Mouse (Mus musculus) small intestine, adult 10 weeks (tissue): Measurements from ENCODE around the gene Iqsec3. TPM values are rescaled to one million over a fixed set of nuclear protein-coding genes. Genes with fewer than 3 reads are reported as not detected.

Experiments
- polyA plus RNA-seq: library from polyadenylated mRNA; stranded (reverse); fragments of 350-450 nt; fragmentation: Illumina TruSeq; extraction: RNeasy Lipid Tissue Mini Kit (QIAGEN cat#74804); gene quantifications from one replicate; pipeline ENCODE4 v1.2.3, GENCODE M21; 2014; ENCODE audit warnings: low replicate concordance

Iqsec3 gene
- 0.07 TPM for polyA plus RNA-seq

GRCm38 (mm10) chr6:121473093-121473821 is at the start of gene Iqsec3:
Gene Iqsec3 (minus strand): TSS chr6:121473678.

GRCm38 (mm10) chr6:121343026-121343770 is 130.3 kb downstream of the Iqsec3 start, which contains the start of gene Slc6a12:
Gene Slc6a12 (plus strand): TSS chr6:121343076.

Other genes starting within 250 kb of the Iqsec3 start
- gene Usp18, start 227.8 kb downstream of the Iqsec3 start, polyA plus RNA-seq = 9.8 TPM
- gene Slc6a13, start 173.5 kb downstream of the Iqsec3 start, polyA plus RNA-seq = not detected
- gene Slc6a12, start 130.6 kb downstream of the Iqsec3 start, polyA plus RNA-seq = not detected
- gene A2m, start 161.7 kb upstream of the Iqsec3 start, polyA plus RNA-seq = not detected